Mouse (Mus musculus) layer of hippocampus, adult 11-12 months (tissue): Measurements from ENCODE around the gene Chpt1.
"Not testable (repeated sequence)": the region's sequence is repeated elsewhere in the genome, so short reads cannot be mapped to it uniquely, and the experiment has no call there.

Experiments used
- DNase-seq: peaks from one replicate; pipeline ENCODE4 v3.0.0; 2022; ENCODE audit warnings: low spot score

The Chpt1 gene

GRCm38 (mm10) chr10:88503421-88504314 is at the start of gene Chpt1:
Gene Chpt1 (minus strand): TSS chr10:88504073.
- DNase-seq = peak; percentile 72

- no peak for DNase-seq
These were observed 48.9 kb upstream of the Chpt1 start for GRCm38 (mm10) chr10:88552738-88553137.

- DNase-seq = no peak
These were observed 46.4 kb upstream of the Chpt1 start for GRCm38 (mm10) chr10:88550225-88550624.

GRCm38 (mm10) chr10:88547635-88548034 is 43.8 kb upstream of the Chpt1 start:
- DNase-seq = no peak

- DNase-seq = no peak
These were observed 26.8 kb upstream of the Chpt1 start for GRCm38 (mm10) chr10:88530631-88531030.

- DNase-seq = peak; percentile 39
These were observed 20.1 kb upstream of the Chpt1 start for GRCm38 (mm10) chr10:88524016-88524415.

- no peak for DNase-seq
These were observed 19.3 kb upstream of the Chpt1 start for GRCm38 (mm10) chr10:88523212-88523611.

GRCm38 (mm10) chr10:88522795-88523194 is 18.9 kb upstream of the Chpt1 start:
- no peak for DNase-seq

- not testable (repeated sequence) for DNase-seq
These were observed 11.2 kb upstream of the Chpt1 start for GRCm38 (mm10) chr10:88515049-88515448.

GRCm38 (mm10) chr10:88514495-88514894 is 10.6 kb upstream of the Chpt1 start:
- peak; percentile 67 for DNase-seq

GRCm38 (mm10) chr10:88513574-88514135 is 9.8 kb upstream of the Chpt1 start:
- no peak for DNase-seq

- no peak for DNase-seq
These were observed 7.5 kb upstream of the Chpt1 start for GRCm38 (mm10) chr10:88511355-88511754.

- no peak for DNase-seq
These were observed 6.8 kb upstream of the Chpt1 start for GRCm38 (mm10) chr10:88510503-88511271.

GRCm38 (mm10) chr10:88507691-88508143 is 3.8 kb upstream of the Chpt1 start:
- no peak for DNase-seq

GRCm38 (mm10) chr10:88505256-88505655 is 1.4 kb upstream of the Chpt1 start:
- DNase-seq = no peak

- no peak for DNase-seq
These were observed 608 bp upstream of the Chpt1 start for GRCm38 (mm10) chr10:88504481-88504880.

GRCm38 (mm10) chr10:88502919-88503318 is 954 bp downstream of the Chpt1 start:
- no peak for DNase-seq

GRCm38 (mm10) chr10:88501886-88502765 is 1.7 kb downstream of the Chpt1 start:
- DNase-seq = no peak

GRCm38 (mm10) chr10:88501370-88501769 is 2.5 kb downstream of the Chpt1 start:
- DNase-seq = no peak

- no peak for DNase-seq
These were observed 3.9 kb downstream of the Chpt1 start for GRCm38 (mm10) chr10:88499993-88500392.

GRCm38 (mm10) chr10:88496864-88497564 is 6.9 kb downstream of the Chpt1 start:
- no peak for DNase-seq
